Comparison of ENCODE assay signal across 9 mouse cellular contexts in genomic region chr10:75255091-75255490, GRCm38 (mm10). TPM values are rescaled to one million over a fixed set of nuclear protein-coding genes. Genes with fewer than 3 reads are reported as not detected.
DNase-seq lines count a peak whose midpoint lies in the region; ATAC-seq and TF ChIP-seq lines count a peak whose summit lies in the region.
"Had no signal": no experiment of that assay in that cellular context is flagged by ENCODE, and none has a peak within 500 bp of the region (broad histone marks: within the 10 kb centered on the region; RNA-seq: fewer than 3 reads in every experiment).

No protein-coding gene starts in this region.

- H3K27me3 ChIP-seq in forebrain, embryonic 13.5 days = no peaks in the 10 kb centered on the region
- H3K27me3 ChIP-seq: embryonic facial prominence, embryonic 15.5 days had no signal

- peaks cover 32% of the 10 kb centered on the region for H3K36me3 ChIP-seq in forebrain, embryonic 13.5 days (ENCODE audit: poor library complexity, severe bottlenecking)

- no peaks in the 10 kb centered on the region for H3K9me3 ChIP-seq in forebrain, embryonic 13.5 days (replicated peaks)
- H3K9me3 ChIP-seq: embryonic facial prominence, embryonic 15.5 days had no signal

- 78% methylated on average over 2 of the region's 2 CpGs for WGBS in forebrain, embryonic 13.5 days

- ATAC-seq in activated CD4-positive, CD25-positive, alpha-beta regulatory T cell, adult 4 months = peak; percentile 36
- ATAC-seq in forebrain, embryonic 13.5 days = no peak

- no peak overlapping the region for H3K4me2 ChIP-seq in forebrain, embryonic 13.5 days
- H3K4me2 ChIP-seq: embryonic facial prominence, embryonic 15.5 days had no signal

- TF ChIP-seq CTCF in layer of hippocampus, adult 2 months (conservative IDR thresholded peaks at IDR 0.05) = peak; percentile 84

- H3K27ac ChIP-seq in layer of hippocampus, adult 2 months = no peak overlapping the region
- H3K27ac ChIP-seq in forebrain, embryonic 13.5 days = no peak overlapping the region
- H3K27ac ChIP-seq: embryonic facial prominence, embryonic 15.5 days had no signal

- no peak overlapping the region for H3K4me3 ChIP-seq in layer of hippocampus, adult 2 months
- no peak overlapping the region for H3K4me3 ChIP-seq in forebrain, embryonic 13.5 days
- H3K4me3 ChIP-seq: embryonic facial prominence, embryonic 15.5 days had no signal

- DNase-seq in adrenal gland, postnatal 10 days = peak; percentile 22
- DNase-seq in adrenal gland, adult 8-10 months = no peak
- DNase-seq in layer of hippocampus, adult 2 months (ENCODE audit: low spot score in 2 of 2) = peak; percentile 27 to 34
- no peak for DNase-seq in layer of hippocampus, postnatal 36 days
- DNase-seq in lung, postnatal 25 days (ENCODE audit: low spot score) = peak; percentile 33
- DNase-seq in urinary bladder, postnatal 25 days (ENCODE audit: low spot score) = no peak

- no peak overlapping the region for H3K9ac ChIP-seq in forebrain, embryonic 13.5 days
- H3K9ac ChIP-seq: embryonic facial prominence, embryonic 15.5 days had no signal

- no peaks in the 10 kb centered on the region for H3K4me1 ChIP-seq in forebrain, embryonic 13.5 days
- H3K4me1 ChIP-seq: embryonic facial prominence, embryonic 15.5 days had no signal

RNA-seq across cellular contexts. Expression of gene Specc1l, which starts 43.2 kb away (rescaled TPM):
- 10 to 100 TPM; 43.4 to 49.3 TPM for total RNA-seq in adrenal gland, postnatal 10 days (2021)
- total RNA-seq in adrenal gland, adult 8-10 months (2022) = 10 to 100 TPM; 62.7 to 81.0 (median 64.4) TPM
- total RNA-seq in layer of hippocampus, adult 2 months (2021) = 10 to 100 TPM; 43.4 to 48.3 TPM
- total RNA-seq in layer of hippocampus, postnatal 36 days (2021) = 10 to 100 TPM; 40.9 to 48.0 TPM
- 10 to 100 TPM; 10.4 to 14.0 TPM for polyA plus RNA-seq in activated CD4-positive, CD25-positive, alpha-beta regulatory T cell, adult 4 months (2017; shearing (Covaris generic))
- 35.4 and 39.6 TPM in 2 replicates for polyA plus RNA-seq in forebrain, embryonic 13.5 days (2015; fragmentation: Nextera tagmentation; extraction: Ambion mirVana)

Comparison
In these comparisons a context has a peak if more than half of its experiments do, and no peak if none do; other contexts are left out.
1. DNase-seq: peak in adrenal gland, postnatal 10 days (single experiment), layer of hippocampus, adult 2 months (2 of 2) and lung, postnatal 25 days (single experiment); none in adrenal gland, adult 8-10 months (single experiment), layer of hippocampus, postnatal 36 days (0 of 2) and urinary bladder, postnatal 25 days (single experiment).